Mouse (Mus musculus): ENCODE data around the gene Xrcc6. TPM values are rescaled to one million over a fixed set of nuclear protein-coding genes. Genes with fewer than 3 reads are reported as not detected.

Xrcc6 gene
- polyA plus RNA-seq, 2 experiments: 22.1 to 52.9 TPM

- peaks cover 45% of the 10 kb centered on the region for H3K36me3 ChIP-seq (replicated peaks; ENCODE audit: control insufficient read depth, insufficient read depth, low read depth)
- no peak overlapping the region for H3K4me2 ChIP-seq (ENCODE audit: low read depth)
- H3K9me3 ChIP-seq (ENCODE audit: control insufficient read depth, low read length): no peaks in the 10 kb centered on the region
- H3K4me3 ChIP-seq (ENCODE audit: insufficient read depth in 1 of 2, low read depth in 2 of 2, low read length in 2 of 2): no peak overlapping the region
- TF ChIP-seq EP300 (IDR thresholded peaks at IDR 0.05; ENCODE audit: low read depth) (no peak), CTCF (IDR thresholded peaks at IDR 0.05; ENCODE audit: low read depth) (no peak)
- H3K27ac ChIP-seq: no peak overlapping the region
- no peaks in the 10 kb centered on the region for H3K27me3 ChIP-seq (ENCODE audit: control insufficient read depth, insufficient read depth, low read length)
- 83% methylated on average over 6 of the region's 6 CpGs for WGBS (ENCODE audit: insufficient replicate concordance)
- DNase-seq (ENCODE audit: low read depth in 3 of 3, low spot score in 3 of 3): no peak
- no peak overlapping the region for H3K9ac ChIP-seq (replicated peaks)
- ATAC-seq (ENCODE audit: insufficient read depth): no peak
- peaks cover 0 to 1% of the 10 kb centered on the region in 2 experiments; a peak in 2 of 4 replicates for H3K4me1 ChIP-seq (replicated peaks; ENCODE audit: control insufficient read depth in 2 of 2, insufficient read depth in 2 of 2, low read length in 1 of 2)
Measured at GRCm38 (mm10) chr15:82023965-82024635, 36.5 kb downstream of the Xrcc6 start.

GRCm38 (mm10) chr15:82027276-82027675 is 39.6 kb downstream of the Xrcc6 start:
- H3K27ac ChIP-seq: no peak overlapping the region
- no peaks in the 10 kb centered on the region for H3K27me3 ChIP-seq (ENCODE audit: control insufficient read depth, insufficient read depth, low read length)
- ATAC-seq (ENCODE audit: insufficient read depth): no peak
- no peak overlapping the region for H3K4me3 ChIP-seq (ENCODE audit: insufficient read depth in 1 of 2, low read depth in 2 of 2, low read length in 2 of 2)
- DNase-seq (ENCODE audit: low read depth in 3 of 3, low spot score in 3 of 3): no peak
- no peaks in the 10 kb centered on the region for H3K9me3 ChIP-seq (ENCODE audit: control insufficient read depth, low read length)
- peaks cover 64% of the 10 kb centered on the region for H3K36me3 ChIP-seq (replicated peaks; ENCODE audit: control insufficient read depth, insufficient read depth, low read depth)
- H3K9ac ChIP-seq (replicated peaks): no peak overlapping the region
- 80% methylated on average over 7 of the region's 7 CpGs for WGBS (ENCODE audit: insufficient replicate concordance)
- H3K4me2 ChIP-seq (ENCODE audit: low read depth): no peak overlapping the region
- TF ChIP-seq EP300 (IDR thresholded peaks at IDR 0.05; ENCODE audit: low read depth) (no peak), CTCF (IDR thresholded peaks at IDR 0.05; ENCODE audit: low read depth) (no peak)
- no peaks in the 10 kb centered on the region for H3K4me1 ChIP-seq (replicated peaks; ENCODE audit: control insufficient read depth in 2 of 2, insufficient read depth in 2 of 2, low read length in 1 of 2)

- no peak overlapping the region for H3K27ac ChIP-seq
- TF ChIP-seq CTCF (IDR thresholded peaks at IDR 0.05; ENCODE audit: low read depth): no peak
- TF ChIP-seq EP300 (IDR thresholded peaks at IDR 0.05; ENCODE audit: low read depth): no peak
- no peaks in the 10 kb centered on the region for H3K27me3 ChIP-seq (ENCODE audit: control insufficient read depth, insufficient read depth, low read length)
- 72% methylated on average over 7 of the region's 7 CpGs for WGBS (ENCODE audit: insufficient replicate concordance)
- no peak overlapping the region for H3K9ac ChIP-seq (replicated peaks)
- ATAC-seq (ENCODE audit: insufficient read depth): no peak
- no peak for DNase-seq (ENCODE audit: low read depth in 3 of 3, low spot score in 3 of 3)
- no peak overlapping the region for H3K4me3 ChIP-seq (ENCODE audit: insufficient read depth in 1 of 2, low read depth in 2 of 2, low read length in 2 of 2)
- no peaks in the 10 kb centered on the region for H3K4me1 ChIP-seq (replicated peaks; ENCODE audit: control insufficient read depth in 2 of 2, insufficient read depth in 2 of 2, low read length in 1 of 2)
- H3K36me3 ChIP-seq (replicated peaks; ENCODE audit: control insufficient read depth, insufficient read depth, low read depth): peaks cover 68% of the 10 kb centered on the region
- no peaks in the 10 kb centered on the region for H3K9me3 ChIP-seq (ENCODE audit: control insufficient read depth, low read length)
- no peak overlapping the region for H3K4me2 ChIP-seq (ENCODE audit: low read depth)
Measured at GRCm38 (mm10) chr15:82027726-82028125, 40.1 kb downstream of the Xrcc6 start.

GRCm38 (mm10) chr15:82032386-82032785 is 44.8 kb downstream of the Xrcc6 start:
- WGBS (ENCODE audit: insufficient replicate concordance): 77% methylated on average over 7 of the region's 7 CpGs
- Histone ChIP-seq H3K9ac (replicated peaks) (no peak overlapping the region), H3K36me3 (replicated peaks; ENCODE audit: control insufficient read depth, insufficient read depth, low read depth) (peaks cover 45% of the 10 kb centered on the region), H3K4me3 (ENCODE audit: insufficient read depth in 1 of 2, low read depth in 2 of 2, low read length in 2 of 2) (no peak overlapping the region), H3K4me2 (ENCODE audit: low read depth) (no peak overlapping the region), H3K4me1 (replicated peaks; ENCODE audit: control insufficient read depth in 2 of 2, insufficient read depth in 2 of 2, low read length in 1 of 2) (no peaks in the 10 kb centered on the region), H3K27ac (no peak overlapping the region), H3K9me3 (ENCODE audit: control insufficient read depth, low read length) (no peaks in the 10 kb centered on the region), H3K27me3 (ENCODE audit: control insufficient read depth, insufficient read depth, low read length) (no peaks in the 10 kb centered on the region)
- DNase-seq (ENCODE audit: low read depth in 3 of 3, low spot score in 3 of 3) (no peak), ATAC-seq (ENCODE audit: insufficient read depth) (no peak)
- no peak for TF ChIP-seq EP300 (IDR thresholded peaks at IDR 0.05; ENCODE audit: low read depth)
- no peak for TF ChIP-seq CTCF (IDR thresholded peaks at IDR 0.05; ENCODE audit: low read depth)

DNA sequence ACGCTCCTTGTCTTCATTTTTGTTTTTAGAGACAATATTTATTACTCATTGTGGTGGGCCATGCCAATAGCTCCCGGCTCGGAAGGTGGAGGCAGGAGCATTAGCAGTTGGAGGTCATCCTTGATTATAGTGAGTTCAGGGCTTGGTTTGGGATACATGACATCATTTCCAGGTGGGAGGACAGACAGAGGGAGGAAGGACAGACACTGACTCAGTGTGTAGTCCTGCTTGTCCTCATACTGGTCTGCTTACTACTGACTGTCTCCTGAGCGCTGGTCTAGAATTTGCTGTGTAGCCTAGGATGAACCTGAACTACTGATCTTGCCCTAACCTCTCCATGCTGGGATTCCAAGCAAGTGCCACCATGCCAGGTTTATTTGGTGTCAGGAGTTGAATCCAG is 46.1 kb downstream of the Xrcc6 start, which contains the start of gene Desi1:
Desi1 (minus strand) TSS at position 101 of the 400 bp plus-strand sequence.
- no peaks in the 10 kb centered on the region for H3K4me1 ChIP-seq (replicated peaks; ENCODE audit: control insufficient read depth in 2 of 2, insufficient read depth in 2 of 2, low read length in 1 of 2)
- no peak within 1 kb of the TSS for H3K27ac ChIP-seq
- H3K36me3 ChIP-seq (replicated peaks; ENCODE audit: control insufficient read depth, insufficient read depth, low read depth): peaks cover 52% of the 10 kb centered on the region
- H3K9me3 ChIP-seq (ENCODE audit: control insufficient read depth, low read length): no peaks in the 10 kb centered on the region
- no peak for ATAC-seq (ENCODE audit: insufficient read depth)
- DNase-seq (ENCODE audit: low read depth in 3 of 3, low spot score in 3 of 3): no peak
- H3K9ac ChIP-seq (replicated peaks): no peak within 1 kb of the TSS
- H3K4me3 ChIP-seq (ENCODE audit: insufficient read depth in 1 of 2, low read depth in 2 of 2, low read length in 2 of 2): no peak within 1 kb of the TSS
- H3K4me2 ChIP-seq (ENCODE audit: low read depth): no peak within 1 kb of the TSS
- H3K27me3 ChIP-seq (ENCODE audit: control insufficient read depth, insufficient read depth, low read length): no peaks in the 10 kb centered on the region
- TF ChIP-seq EP300 (IDR thresholded peaks at IDR 0.05; ENCODE audit: low read depth) (no peak), CTCF (IDR thresholded peaks at IDR 0.05; ENCODE audit: low read depth) (no peak)
- 80% methylated on average over 4 of the region's 4 CpGs for WGBS (ENCODE audit: insufficient replicate concordance)

Measured in liver, embryonic 14.5 days (tissue).